Mouse (Mus musculus) erythroblast, embryonic 14.5 days (primary cell): ENCODE measurements around the gene Olfr1132.

Experiments
- GATA1 ChIP-seq: IDR thresholded peaks from 2 replicates; pipeline ENCODE4 v1.6.1; 2012; ENCODE audit warnings: low read length, inconsistent platforms, mixed read lengths
- TAL1 ChIP-seq: IDR thresholded peaks from 3 replicates; pipeline ENCODE4 v1.6.1; 2012; ENCODE audit warnings: low read length, inconsistent platforms, mixed read lengths

DNA sequence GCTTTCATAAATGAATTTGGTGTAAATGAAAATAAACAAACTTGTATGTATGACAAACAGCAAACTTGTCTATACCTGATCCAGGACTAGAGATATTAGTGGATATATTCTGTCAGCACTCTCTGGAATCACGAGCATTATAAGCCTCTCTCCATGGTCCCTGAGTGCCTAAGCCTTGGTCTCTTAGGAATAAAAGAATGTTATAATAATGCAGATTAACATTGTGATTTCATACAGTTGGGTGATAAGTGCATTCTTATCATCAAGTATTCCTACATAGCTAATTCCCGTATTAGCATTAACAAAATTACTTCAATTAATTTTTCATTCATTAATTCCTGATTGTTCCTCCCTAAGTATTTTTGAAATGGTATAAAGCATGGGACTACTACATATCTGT lies 21.0 kb upstream of the Olfr1132 start, which contains the start of gene Olfr1134:
- TF ChIP-seq TAL1 (no peak), GATA1 (no peak)
